Mouse (Mus musculus) cortical plate, adult 2 months (tissue): ENCODE measurements at regions not wholly inside any gene's neighbourhood (a gene's known extent, or its start where the extent isn't known, plus 50 kb on each side); places are given as distances from the start of the nearest gene placed in this dataset.

Source experiments
- CTCF ChIP-seq: fragments of 200-500 bp; IDR thresholded peaks from 2 replicates; pipeline ENCODE4 v1.5.1; 2011; ENCODE audit warnings: mild to moderate bottlenecking, control low read depth, low read length; ENCODE audit not compliant: insufficient read depth; ENCODE audit errors: extremely low read depth
- POLR2A ChIP-seq: fragments of 200-500 bp; IDR thresholded peaks from 2 replicates; pipeline ENCODE4 v1.6.1; 2011; ENCODE audit warnings: mild to moderate bottlenecking, low read length, control low read depth; ENCODE audit not compliant: insufficient read depth; ENCODE audit errors: extremely low read depth

- TF ChIP-seq CTCF (no peak), POLR2A (no peak)
These were observed 78.9 kb upstream of the Gm34302 start for GRCm38 (mm10) chr3:63562532-63562931.
